Mouse (Mus musculus) forebrain, embryonic 13.5 days (tissue): ENCODE data around the gene Col2a1. TPM values are rescaled to one million over a fixed set of nuclear protein-coding genes. Genes with fewer than 3 reads are reported as not detected.
A peak's percentile ranks its signal among the peaks of the same experiment; 100 is the strongest.

Source experiments
- ATAC-seq: fragments of 200-750 bp; cut with Nextera tagmentation; 2 replicates; pipeline ENCODE4 v1.8.0; 2017
- H3K27ac ChIP-seq: fragments of 300-500 bp; sonication (generic); 2 replicates; pipeline ENCODE4 v1.5.1; 2015; ENCODE audit warnings: inconsistent platforms, mild to moderate bottlenecking, moderate library complexity
- H3K27me3 ChIP-seq: fragments of 300-500 bp; sonication (generic); 2 replicates; pipeline ENCODE4 v1.6.1; 2015; ENCODE audit warnings: mild to moderate bottlenecking, inconsistent platforms
- H3K36me3 ChIP-seq: fragments of 300-500 bp; sonication (generic); 2 replicates; pipeline ENCODE4 v1.6.1; 2015; ENCODE audit warnings: mild to moderate bottlenecking, inconsistent platforms; ENCODE audit not compliant: poor library complexity, severe bottlenecking
- H3K4me1 ChIP-seq: fragments of 300-500 bp; sonication (generic); 2 replicates; pipeline ENCODE4 v1.6.1; 2015; ENCODE audit warnings: inconsistent platforms
- H3K4me2 ChIP-seq: fragments of 300-500 bp; sonication (generic); 2 replicates; pipeline ENCODE4 v1.6.1; 2015; ENCODE audit warnings: inconsistent platforms, mild to moderate bottlenecking, moderate library complexity
- H3K4me3 ChIP-seq: fragments of 300-500 bp; sonication (generic); 2 replicates; pipeline ENCODE4 v1.5.1; 2015; ENCODE audit warnings: mild to moderate bottlenecking, inconsistent platforms
- H3K9ac ChIP-seq: fragments of 300-500 bp; sonication (generic); 2 replicates; pipeline ENCODE4 v1.6.1; 2015; ENCODE audit warnings: mild to moderate bottlenecking, inconsistent platforms
- H3K9me3 ChIP-seq: fragments of 300-500 bp; sonication (generic); replicated peaks from 2 replicates; pipeline ENCODE4 v1.6.1; 2016; ENCODE audit warnings: inconsistent platforms
- WGBS: fragments of 180-500 bp; shearing (Covaris S2); methylation state at CpG from one replicate; pipeline ENCODE4 v1.1.7; 2015; 5-methylcytosine and 5-hydroxymethylcytosine counted together
- polyA plus RNA-seq: library from polyadenylated mRNA; unstranded; fragments of >200 nt; fragmentation: Nextera tagmentation; extraction: Ambion mirVana; gene quantifications from 2 replicates; pipeline ENCODE4 v1.2.1, GENCODE M21; 2015

Col2a1 gene
- polyA plus RNA-seq, result 31.8 and 39.6 TPM in 2 replicates

GRCm38 (mm10) chr15:98003822-98004739, at the start of gene Col2a1:
Gene Col2a1, minus strand, starts transcription at chr15:98004695.
- peaks cover 25% of the 10 kb centered on the region for H3K27me3 ChIP-seq
- peak within 1 kb of the TSS; percentile 50 for H3K4me3 ChIP-seq
- peak; percentile 57 for ATAC-seq

DNA sequence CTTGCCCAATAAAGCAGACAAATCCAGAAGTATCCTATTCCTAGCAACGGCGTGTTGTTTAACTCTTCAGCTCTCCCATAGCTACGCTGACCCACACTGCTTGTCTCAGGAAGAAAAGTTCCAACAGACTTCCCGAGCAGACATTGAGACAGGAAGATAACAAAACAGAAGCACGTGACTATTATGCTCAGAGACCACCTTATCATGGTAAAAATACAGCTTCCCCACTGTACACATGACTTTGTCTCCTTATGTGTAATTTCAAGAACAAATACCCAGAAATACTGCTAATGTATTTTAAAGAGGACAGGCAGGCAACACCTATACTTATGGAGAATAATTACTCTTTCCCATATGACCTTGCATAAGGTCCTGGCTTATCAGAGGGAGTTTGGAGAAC, 47.2 kb upstream of the Col2a1 start:
- Histone ChIP-seq H3K4me1 (no peaks in the 10 kb centered on the region), H3K4me3 (no peak overlapping the region), H3K9ac (no peak overlapping the region), H3K27ac (no peak overlapping the region), H3K9me3 (no peaks in the 10 kb centered on the region), H3K4me2 (no peak overlapping the region), H3K27me3 (no peaks in the 10 kb centered on the region), H3K36me3 (peaks cover 75% of the 10 kb centered on the region)
- WGBS, result 91% methylated on average over 5 of the region's 5 CpGs
- ATAC-seq, result no peak

More at GRCm38 (mm10) chr15:98003822-98004739, at the start of gene Col2a1:
- Histone ChIP-seq H3K27ac (peak within 1 kb of the TSS; percentile 42; the same call in 1 of the 2 replicates), H3K9ac (peak within 1 kb of the TSS; percentile 76), H3K4me1 (peaks cover 61% of the 10 kb centered on the region), H3K9me3 (no peaks in the 10 kb centered on the region), H3K4me2 (peak within 1 kb of the TSS; percentile 81), H3K36me3 (peaks cover 2% of the 10 kb centered on the region; the same call in 1 of the 2 replicates)
- under 1% methylated on average over 59 of the region's 59 CpGs for WGBS

GRCm38 (mm10) chr15:98048918-98049700, 44.6 kb upstream of the Col2a1 start:
- H3K27me3 ChIP-seq, result no peaks in the 10 kb centered on the region
- no peak overlapping the region for H3K4me3 ChIP-seq
- no peaks in the 10 kb centered on the region for H3K4me1 ChIP-seq
- H3K9me3 ChIP-seq, result no peaks in the 10 kb centered on the region
- ATAC-seq, result no peak
- no peak overlapping the region for H3K4me2 ChIP-seq
- WGBS, result 94% methylated on average over 13 of the region's 13 CpGs
- peaks cover 86% of the 10 kb centered on the region for H3K36me3 ChIP-seq
- H3K27ac ChIP-seq, result no peak overlapping the region
- no peak overlapping the region for H3K9ac ChIP-seq

GRCm38 (mm10) chr15:98044387-98044786, 39.9 kb upstream of the Col2a1 start:
- WGBS, result 91% methylated on average over 5 of the region's 5 CpGs
- peaks cover 93% of the 10 kb centered on the region for H3K36me3 ChIP-seq

DNA sequence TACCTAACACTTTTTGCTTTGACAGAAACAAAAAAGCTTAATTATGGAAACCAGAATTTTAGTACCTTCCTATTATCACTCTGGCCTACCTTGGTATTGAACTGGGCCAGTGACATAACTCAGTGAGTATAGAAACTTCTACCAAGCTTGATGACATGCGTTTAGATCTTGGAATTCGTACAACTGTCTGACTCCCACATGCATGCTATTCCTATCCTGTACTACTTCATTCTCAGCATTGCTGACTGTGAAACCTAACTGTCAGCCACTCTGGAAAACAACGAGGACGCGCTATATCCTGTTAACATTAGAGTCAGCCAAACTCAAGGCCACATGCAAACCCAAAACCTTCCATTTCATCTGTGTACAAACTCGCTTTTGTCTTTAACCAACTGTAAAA, 39.5 kb upstream of the Col2a1 start:
- Histone ChIP-seq H3K9me3 (no peaks in the 10 kb centered on the region), H3K27ac (no peak overlapping the region), H3K4me1 (no peaks in the 10 kb centered on the region), H3K9ac (no peak overlapping the region), H3K4me3 (no peak overlapping the region), H3K27me3 (no peaks in the 10 kb centered on the region), H3K36me3 (peaks cover 92% of the 10 kb centered on the region), H3K4me2 (no peak overlapping the region)
- WGBS, result 96% methylated on average over 6 of the region's 6 CpGs
- no peak for ATAC-seq

More at GRCm38 (mm10) chr15:98044387-98044786, 39.9 kb upstream of the Col2a1 start:
- H3K9me3 ChIP-seq, result no peaks in the 10 kb centered on the region
- no peak overlapping the region for H3K9ac ChIP-seq
- no peak overlapping the region for H3K4me3 ChIP-seq
- H3K27ac ChIP-seq, result no peak overlapping the region
- H3K4me1 ChIP-seq, result no peaks in the 10 kb centered on the region
- no peak for ATAC-seq
- no peaks in the 10 kb centered on the region for H3K27me3 ChIP-seq
- no peak overlapping the region for H3K4me2 ChIP-seq

DNA sequence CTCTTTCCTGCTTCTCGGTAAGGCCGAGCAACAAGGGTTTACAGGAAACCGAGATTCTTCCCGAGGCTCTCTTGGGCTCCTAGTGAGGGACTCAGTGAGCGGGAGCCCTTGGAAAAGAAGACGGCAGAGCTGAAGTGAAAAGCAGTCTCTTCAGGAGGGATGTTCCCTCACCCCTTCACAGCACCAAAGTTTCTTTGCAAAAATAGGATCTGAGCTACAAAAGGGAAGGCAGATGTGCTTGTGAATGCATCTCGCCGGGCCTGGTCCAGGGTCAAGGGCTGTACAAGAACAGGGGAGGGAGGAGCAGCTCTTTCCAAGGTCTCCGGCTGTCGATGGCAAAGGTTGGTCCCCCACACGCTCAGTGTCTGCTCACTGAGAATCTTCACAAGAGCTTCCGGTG, 38.0 kb upstream of the Col2a1 start:
- Histone ChIP-seq H3K9me3 (no peaks in the 10 kb centered on the region), H3K4me3 (no peak overlapping the region), H3K36me3 (peaks cover 93% of the 10 kb centered on the region), H3K4me2 (no peak overlapping the region), H3K27me3 (no peaks in the 10 kb centered on the region), H3K27ac (no peak overlapping the region), H3K9ac (no peak overlapping the region), H3K4me1 (no peaks in the 10 kb centered on the region)
- WGBS, result 87% methylated on average over 12 of the region's 12 CpGs
- no peak for ATAC-seq

GRCm38 (mm10) chr15:98039682-98040081, 35.2 kb upstream of the Col2a1 start:
- WGBS, result 93% methylated on average over 10 of the region's 10 CpGs
- peaks cover 11% of the 10 kb centered on the region for H3K4me1 ChIP-seq
- H3K36me3 ChIP-seq, result peaks cover 86% of the 10 kb centered on the region
- H3K4me2 ChIP-seq, result no peak overlapping the region
- no peak overlapping the region for H3K4me3 ChIP-seq
- H3K9ac ChIP-seq, result no peak overlapping the region
- H3K27me3 ChIP-seq, result no peaks in the 10 kb centered on the region
- H3K27ac ChIP-seq, result no peak overlapping the region
- no peak for ATAC-seq
- no peaks in the 10 kb centered on the region for H3K9me3 ChIP-seq

DNA sequence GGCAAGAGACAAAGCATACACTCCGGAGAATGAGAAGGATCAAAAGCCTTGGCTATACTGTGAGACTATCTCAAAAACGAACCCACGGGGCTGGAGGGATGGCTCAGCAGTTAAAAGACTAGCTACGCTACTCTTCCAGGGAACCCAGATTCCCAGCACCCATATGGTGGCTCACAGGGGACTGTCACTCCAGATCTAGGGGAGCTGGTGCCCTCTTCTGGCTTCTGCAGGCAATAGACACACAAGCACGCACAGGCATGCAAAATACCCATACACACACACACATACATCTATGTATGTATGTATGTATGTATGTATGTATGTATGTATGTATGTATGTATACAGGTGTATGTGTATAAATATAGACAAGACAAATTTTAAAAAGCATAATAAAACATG, 32.1 kb upstream of the Col2a1 start:
- ATAC-seq, result no peak
- Histone ChIP-seq H3K27ac (no peak overlapping the region), H3K4me1 (peaks cover 22% of the 10 kb centered on the region), H3K27me3 (no peaks in the 10 kb centered on the region), H3K36me3 (peaks cover 64% of the 10 kb centered on the region), H3K9ac (no peak overlapping the region), H3K4me2 (no peak overlapping the region), H3K4me3 (no peak overlapping the region), H3K9me3 (no peaks in the 10 kb centered on the region)
- 97% methylated on average over 5 of the region's 5 CpGs for WGBS

GRCm38 (mm10) chr15:98035076-98035755, 30.7 kb upstream of the Col2a1 start:
- ATAC-seq, result peak; percentile 74

GRCm38 (mm10) chr15:98033233-98033748, 28.8 kb upstream of the Col2a1 start:
- no peak for ATAC-seq
- Histone ChIP-seq H3K4me1 (peaks cover 30% of the 10 kb centered on the region), H3K4me3 (no peak overlapping the region), H3K36me3 (peaks cover 32% of the 10 kb centered on the region), H3K4me2 (no peak overlapping the region), H3K9me3 (no peaks in the 10 kb centered on the region), H3K27ac (no peak overlapping the region), H3K27me3 (no peaks in the 10 kb centered on the region), H3K9ac (no peak overlapping the region)
- 65% methylated on average over 9 of the region's 9 CpGs for WGBS

More at GRCm38 (mm10) chr15:98035076-98035755, 30.7 kb upstream of the Col2a1 start:
- Histone ChIP-seq H3K9ac (no peak overlapping the region), H3K36me3 (peaks cover 50% of the 10 kb centered on the region), H3K4me2 (no peak overlapping the region), H3K27me3 (no peaks in the 10 kb centered on the region), H3K4me3 (no peak overlapping the region), H3K4me1 (peaks cover 22% of the 10 kb centered on the region), H3K9me3 (no peaks in the 10 kb centered on the region), H3K27ac (peak overlapping the region; percentile 15; the same call in 1 of the 2 replicates)
- 2% methylated on average over 3 of the region's 3 CpGs for WGBS

GRCm38 (mm10) chr15:98029798-98030197, 25.3 kb upstream of the Col2a1 start:
- H3K9ac ChIP-seq, result no peak overlapping the region
- WGBS, result 31% methylated on average over 6 of the region's 6 CpGs
- H3K4me3 ChIP-seq, result no peak overlapping the region
- H3K36me3 ChIP-seq, result 0 out of 2 replicates have a peak, but pooled peaks cover 6% of the 10 kb centered on the region
- H3K27ac ChIP-seq, result no peak overlapping the region
- no peaks in the 10 kb centered on the region; the same call in 1 of the 2 replicates for H3K27me3 ChIP-seq
- H3K4me1 ChIP-seq, result peaks cover 45% of the 10 kb centered on the region
- no peak overlapping the region for H3K4me2 ChIP-seq
- ATAC-seq, result no peak
- H3K9me3 ChIP-seq, result no peaks in the 10 kb centered on the region
